Comparison of ENCODE assay signal across 25 mouse cellular contexts in the genomic region with DNA sequence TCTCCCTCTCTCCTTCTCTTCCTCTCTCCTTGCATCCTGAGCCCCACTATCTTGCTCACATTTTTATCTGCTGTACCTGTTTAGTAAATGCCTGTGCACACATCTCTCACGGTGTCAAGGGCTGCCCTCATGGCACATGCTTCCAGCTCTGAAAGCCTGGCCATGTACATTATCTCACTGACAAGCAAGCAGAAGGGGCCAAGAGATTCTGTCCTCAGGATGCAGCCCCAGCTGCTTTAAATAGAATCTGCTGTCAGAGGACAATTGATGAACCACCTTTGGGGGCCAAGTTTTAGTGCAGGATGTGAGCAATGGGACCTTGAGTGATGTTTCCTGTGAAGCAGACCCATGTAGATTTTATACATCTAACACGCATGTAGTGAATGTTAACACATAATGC.
A peak's percentile ranks its signal among the peaks of the same experiment; 100 is the strongest.
DNase-seq lines count a peak whose midpoint lies in the region; ATAC-seq and TF ChIP-seq lines count a peak whose summit lies in the region.
"Had no signal": no experiment of that assay in that cellular context is flagged by ENCODE, and none has a peak within 500 bp of the region (broad histone marks: within the 10 kb centered on the region; RNA-seq: fewer than 3 reads in every experiment).

No protein-coding gene starts in this region.

- intact Hi-C loops in heart, postnatal 36 days (cut with DNase I), result no loop called here

- no peak overlapping the region for H3K4me2 ChIP-seq in kidney, postnatal 0 days (ENCODE audit: low read length)
- 0 out of 2 replicates have a peak overlapping the region, but pooled peaks have one; percentile 7 for H3K4me2 ChIP-seq in heart, embryonic 14.5 days (ENCODE audit: low read length)
- H3K4me2 ChIP-seq: embryonic facial prominence, embryonic 13.5 days; forebrain, embryonic 15.5 days; hindbrain, embryonic 13.5 days; midbrain, embryonic 13.5 days had no signal

- no peak overlapping the region for H3K4me3 ChIP-seq in kidney, postnatal 0 days (replicated peaks; ENCODE audit: low read depth, low read length)
- no peak overlapping the region for H3K4me3 ChIP-seq in heart, embryonic 14.5 days (ENCODE audit: control insufficient read depth in 1 of 2, insufficient read depth in 1 of 2, low read depth in 1 of 2, low read length in 2 of 2)
- H3K4me3 ChIP-seq: embryonic facial prominence, embryonic 13.5 days; forebrain, embryonic 10.5 days; forebrain, embryonic 15.5 days; heart, adult 2 months; hindbrain, embryonic 13.5 days; megakaryocyte, embryonic 14.5 days; midbrain, embryonic 13.5 days had no signal

- no peaks in the 10 kb centered on the region for H3K9me3 ChIP-seq in kidney, postnatal 0 days (replicated peaks; ENCODE audit: low read length)
- H3K9me3 ChIP-seq in heart, embryonic 14.5 days (ENCODE audit: control insufficient read depth, low read length), result no peaks in the 10 kb centered on the region
- H3K9me3 ChIP-seq: embryonic facial prominence, embryonic 13.5 days; forebrain, embryonic 10.5 days; forebrain, embryonic 15.5 days; hindbrain, embryonic 13.5 days; megakaryocyte, embryonic 14.5 days; midbrain, embryonic 13.5 days had no signal

- no peak for TF ChIP-seq CTCF in kidney, postnatal 0 days (IDR thresholded peaks at IDR 0.05; ENCODE audit: low read depth)

- H3K36me3 ChIP-seq in kidney, postnatal 0 days (ENCODE audit: insufficient read depth, low read length), result no peaks in the 10 kb centered on the region
- no peaks in the 10 kb centered on the region for H3K36me3 ChIP-seq in heart, embryonic 14.5 days (ENCODE audit: control insufficient read depth, insufficient read depth, low read length)
- H3K36me3 ChIP-seq: embryonic facial prominence, embryonic 13.5 days; forebrain, embryonic 10.5 days; forebrain, embryonic 15.5 days; hindbrain, embryonic 13.5 days; midbrain, embryonic 13.5 days had no signal

- WGBS in kidney, postnatal 0 days, result 55% methylated on average over 2 of the region's 2 CpGs
- WGBS in heart, embryonic 14.5 days, result 19% methylated on average over 2 of the region's 2 CpGs

- no peak overlapping the region for H3K27ac ChIP-seq in kidney, postnatal 0 days
- H3K27ac ChIP-seq in heart, embryonic 14.5 days (replicated peaks in 1 of 2; ENCODE audit: control insufficient read depth in 1 of 2, insufficient read depth in 1 of 2, low read depth in 2 of 2, low read length in 2 of 2), result peak overlapping the region; percentile 26 to 35; a peak in 2 of 4 replicates
- H3K27ac ChIP-seq: embryonic facial prominence, embryonic 13.5 days; forebrain, embryonic 10.5 days; forebrain, embryonic 15.5 days; heart, adult 2 months; hindbrain, embryonic 13.5 days; midbrain, embryonic 13.5 days had no signal

- DNase-seq in heart, adult 18-20 months, result peak; percentile 34 to 63
- no peak for DNase-seq in heart, postnatal 36 days
- peak; percentile 38 for DNase-seq in kidney, postnatal 0 days (ENCODE audit: low spot score)
- DNase-seq in kidney, postnatal 25 days, result no peak
- peak; percentile 43 for DNase-seq in heart, postnatal 4 days
- DNase-seq in Muller cell, postnatal 12 days (ENCODE audit: inconsistent ontology term), result no peak
- DNase-seq: adrenal gland, postnatal 14 days; cerebellum, adult 11 months; cerebellum, postnatal 10 days; gastrocnemius, postnatal 25 days; kidney, adult 9 months; layer of hippocampus, postnatal 36 days; liver; lung, postnatal 4 days; right cerebral cortex, postnatal 14 days; thymus, postnatal 4 days had no signal

- H3K27me3 ChIP-seq in kidney, postnatal 0 days (ENCODE audit: insufficient read depth, low read length), result no peaks in the 10 kb centered on the region
- no peaks in the 10 kb centered on the region for H3K27me3 ChIP-seq in heart, embryonic 14.5 days (ENCODE audit: control insufficient read depth, insufficient read depth, low read length)
- H3K27me3 ChIP-seq: embryonic facial prominence, embryonic 13.5 days; forebrain, embryonic 15.5 days; hindbrain, embryonic 13.5 days; megakaryocyte, embryonic 14.5 days; midbrain, embryonic 13.5 days had no signal

- no peaks in the 10 kb centered on the region for H3K4me1 ChIP-seq in kidney, postnatal 0 days (replicated peaks; ENCODE audit: insufficient read depth, low read length)
- H3K4me1 ChIP-seq in heart, embryonic 14.5 days (ENCODE audit: control insufficient read depth in 2 of 2, insufficient read depth in 2 of 2, low read length in 2 of 2), result peaks cover 22 to 25% of the 10 kb centered on the region in 2 experiments
- H3K4me1 ChIP-seq: embryonic facial prominence, embryonic 13.5 days; forebrain, embryonic 10.5 days; forebrain, embryonic 15.5 days; hindbrain, embryonic 13.5 days; midbrain, embryonic 13.5 days had no signal

- no peak overlapping the region for H3K9ac ChIP-seq in kidney, postnatal 0 days (ENCODE audit: low read depth, low read length)
- H3K9ac ChIP-seq in heart, embryonic 14.5 days (ENCODE audit: low read length), result no peak overlapping the region
- H3K9ac ChIP-seq: embryonic facial prominence, embryonic 13.5 days; forebrain, embryonic 15.5 days; hindbrain, embryonic 13.5 days; midbrain, embryonic 13.5 days had no signal

- no peak for ATAC-seq in kidney, postnatal 0 days (replicated peaks; ENCODE audit: low FRiP score, low read depth)
- ATAC-seq in heart, embryonic 14.5 days (ENCODE audit: insufficient number of reproducible peaks, insufficient read depth, low FRiP score, low read depth), result no peak
- ATAC-seq: forebrain, embryonic 15.5 days; intestine, embryonic 16.5 days; midbrain, embryonic 13.5 days had no signal

Comparison
In these comparisons a context has a peak if more than half of its experiments do, and no peak if none do; other contexts are left out.
1. DNase-seq: peak in heart, adult 18-20 months (2 of 2), kidney, postnatal 0 days (single experiment) and heart, postnatal 4 days (single experiment); none in heart, postnatal 36 days (0 of 2), kidney, postnatal 25 days (0 of 2) and Muller cell, postnatal 12 days (single experiment).